Mouse (Mus musculus) heart, postnatal 0 days (tissue): ENCODE data around the gene 2300003K06Rik.
"Not testable (repeated sequence)": the region's sequence is repeated elsewhere in the genome, so short reads cannot be mapped to it uniquely, and the experiment has no call there.

Experiments
- CTCF ChIP-seq: IDR thresholded peaks from 2 replicates; pipeline ENCODE4 v1.5.1; 2016; ENCODE audit warnings: antibody characterized with exemption, control low read depth, low read depth
- EP300 ChIP-seq: IDR thresholded peaks from 2 replicates; pipeline ENCODE4 v1.6.1; 2016; ENCODE audit warnings: antibody characterized with exemption, low read depth

- TF ChIP-seq CTCF, EP300: not testable (repeated sequence)
Observed at GRCm38 (mm10) chr11:99878887-99879286, 41.0 kb upstream of the 2300003K06Rik start, which contains the start of gene Gm11567.
